Mouse (Mus musculus) myocyte (in vitro differentiated cells): ENCODE results near the gene Stx4a. TPM values are rescaled to one million over a fixed set of nuclear protein-coding genes. Genes with fewer than 3 reads are reported as not detected.
A peak's percentile ranks its signal among the peaks of the same experiment; 100 is the strongest.

Source experiments
- H3K27me3 ChIP-seq: one replicate; pipeline ENCODE4 v1.6.1; 2011; ENCODE audit not compliant: control insufficient read depth, insufficient read depth, insufficient read length
- H3K36me3 ChIP-seq: one replicate; pipeline ENCODE4 v1.6.1; 2011; ENCODE audit not compliant: control insufficient read depth, insufficient read depth
- H3K4me2 ChIP-seq: one replicate; pipeline ENCODE4 v1.6.1; 2011; ENCODE audit warnings: low read depth, control low read depth
- H3K4me3 ChIP-seq: one replicate; pipeline ENCODE4 v1.5.1; 2011; ENCODE audit warnings: mild to moderate bottlenecking, control low read depth, moderate library complexity
- H3K79me2 ChIP-seq: one replicate; pipeline ENCODE4 v1.6.1; 2011; ENCODE audit not compliant: control insufficient read depth, insufficient read depth
- H3ac ChIP-seq: one replicate; pipeline ENCODE4 v1.6.1; 2011; ENCODE audit not compliant: control insufficient read depth, insufficient read length
- CEBPB ChIP-seq: IDR thresholded peaks from 2 replicates; pipeline ENCODE4 v1.6.1; 2011; ENCODE audit warnings: mild to moderate bottlenecking, moderate library complexity; ENCODE audit not compliant: poor library complexity, insufficient read depth, severe bottlenecking
- E2F4 ChIP-seq: IDR thresholded peaks from one replicate; pipeline ENCODE4 v1.6.1; 2011; ENCODE audit warnings: mild to moderate bottlenecking, control low read depth, moderate library complexity; ENCODE audit not compliant: insufficient read depth
- MAX ChIP-seq: IDR thresholded peaks from one replicate; pipeline ENCODE4 v1.6.1; 2011; ENCODE audit warnings: low read depth, mild to moderate bottlenecking, control low read depth
- MYOD1 ChIP-seq, 3 experiments: IDR thresholded peaks; one replicate each; pipeline ENCODE4 v1.6.1; 2011; ENCODE audit warnings: control low read depth in 2 of 3, low read depth in 2 of 3, mild to moderate bottlenecking in 2 of 3, moderate library complexity in 1 of 3; ENCODE audit not compliant: insufficient read length in 2 of 3, control insufficient read depth in 1 of 3
- MYOG ChIP-seq, 3 experiments: IDR thresholded peaks; one replicate each; pipeline ENCODE4 v1.6.1; 2011; ENCODE audit warnings: control low read depth in 2 of 3, low read depth in 2 of 3, mild to moderate bottlenecking in 2 of 3; ENCODE audit not compliant: insufficient read length in 2 of 3, control insufficient read depth in 1 of 3, insufficient read depth in 1 of 3
- POLR2A ChIP-seq: IDR thresholded peaks from one replicate; pipeline ENCODE4 v1.6.1; 2011; ENCODE audit warnings: low read depth, mild to moderate bottlenecking, control low read depth, moderate library complexity; ENCODE audit not compliant: insufficient read length
- POLR2AphosphoS2 ChIP-seq: IDR thresholded peaks from one replicate; pipeline ENCODE4 v1.6.1; 2011; ENCODE audit warnings: low read depth, control low read depth; ENCODE audit not compliant: insufficient read length
- REST ChIP-seq: IDR thresholded peaks from one replicate; pipeline ENCODE4 v1.6.1; 2011; ENCODE audit warnings: mild to moderate bottlenecking, control low read depth, moderate library complexity; ENCODE audit not compliant: insufficient read depth, insufficient read length
- SRF ChIP-seq: IDR thresholded peaks from one replicate; pipeline ENCODE4 v1.6.1; 2011; ENCODE audit warnings: low read depth; ENCODE audit not compliant: control insufficient read depth, insufficient read length
- TCF12 ChIP-seq: IDR thresholded peaks from one replicate; pipeline ENCODE4 v1.6.1; 2011; ENCODE audit warnings: mild to moderate bottlenecking, control low read depth; ENCODE audit not compliant: poor library complexity, insufficient read depth, severe bottlenecking
- TCF3 ChIP-seq: IDR thresholded peaks from one replicate; pipeline ENCODE4 v1.6.1; 2011; ENCODE audit warnings: low read depth, control low read depth; ENCODE audit not compliant: insufficient read length
- USF1 ChIP-seq: IDR thresholded peaks from one replicate; pipeline ENCODE4 v1.6.1; 2011; ENCODE audit warnings: low read depth, mild to moderate bottlenecking, control low read depth, moderate library complexity
- polyA plus RNA-seq: library from polyadenylated mRNA; unstranded; fragments of >200 nt; fragmentation: generic; extraction: Trizol; gene quantifications from one replicate; pipeline ENCODE4 v1.2.1, GENCODE M21; 2012; ENCODE audit warnings: missing spikeins

The Stx4a gene
- polyA plus RNA-seq, 1 experiment, result 73.0 TPM

DNA sequence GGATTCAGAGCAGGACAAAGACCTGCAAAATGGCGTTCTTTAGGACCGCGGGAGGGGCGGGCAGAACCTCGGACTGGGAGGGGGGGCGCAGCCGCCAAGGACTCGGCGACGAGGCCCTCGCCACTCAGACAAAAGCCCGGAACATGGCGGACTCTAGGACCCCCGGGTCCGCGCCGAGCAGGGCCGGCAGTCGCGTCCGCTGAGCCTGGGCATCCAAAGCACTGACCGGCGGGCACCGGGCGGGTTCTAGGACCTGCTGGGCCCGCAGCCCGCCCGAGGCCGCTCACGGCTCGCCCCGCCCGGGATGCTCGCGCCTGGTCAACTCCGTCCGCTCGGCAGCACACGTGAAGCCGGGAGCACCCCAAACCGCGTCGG lies 51.5 kb downstream of the Stx4a start:
- Histone ChIP-seq H3K4me2 (peak overlapping the region; percentile 84), H3K4me3 (peak overlapping the region; percentile 98), H3ac (peak overlapping the region; percentile 83), H3K79me2 (peaks cover 77% of the 10 kb centered on the region), H3K36me3 (peaks cover 10% of the 10 kb centered on the region), H3K27me3 (no peaks in the 10 kb centered on the region)
- TF ChIP-seq SRF (peak; percentile 21), MYOD1 (IDR thresholded peaks at IDR 0.05; ENCODE audit: control insufficient read depth in 1 of 3, insufficient read length in 2 of 3, low read depth in 2 of 3) (peak in 1 of 3 experiments; percentile 15), MYOG (IDR thresholded peaks at IDR 0.05; ENCODE audit: control insufficient read depth in 1 of 3, insufficient read depth in 1 of 3, insufficient read length in 2 of 3, low read depth in 2 of 3) (peak in 2 of 3 experiments; percentile 2 to 18), POLR2AphosphoS2 (no peak), TCF3 (no peak), MAX (no peak)

GRCm38 (mm10) chr7:127876041-127876466 lies 52.0 kb downstream of the Stx4a start, which contains the start of gene Zfp646:
Gene Zfp646 (plus strand): TSS chr7:127876221.
- peaks cover 10% of the 10 kb centered on the region for H3K36me3 ChIP-seq
- no peak for TF ChIP-seq POLR2AphosphoS2
- peaks cover 75% of the 10 kb centered on the region for H3K79me2 ChIP-seq
- H3K4me3 ChIP-seq, result peak within 1 kb of the TSS; percentile 98
- peak within 1 kb of the TSS; percentile 84 for H3K4me2 ChIP-seq
- no peaks in the 10 kb centered on the region for H3K27me3 ChIP-seq
- H3ac ChIP-seq, result peak within 1 kb of the TSS; percentile 83

- Histone ChIP-seq H3K27me3 (no peaks in the 10 kb centered on the region), H3ac (peak within 1 kb of the TSS; percentile 83), H3K4me2 (peak within 1 kb of the TSS; percentile 81), H3K79me2 (peaks cover 69% of the 10 kb centered on the region), H3K4me3 (peak within 1 kb of the TSS; percentile 98), H3K36me3 (peaks cover 10% of the 10 kb centered on the region)
- TF ChIP-seq TCF3 (no peak), E2F4 (peak; percentile 7), TCF12 (no peak), POLR2AphosphoS2 (peak; percentile 91), POLR2A (peak; percentile 67), MYOD1 (IDR thresholded peaks at IDR 0.05; ENCODE audit: control insufficient read depth in 1 of 3, insufficient read length in 2 of 3, low read depth in 2 of 3) (peak in 1 of 3 experiments; percentile 27), CEBPB (no peak), SRF (no peak), MAX (no peak), USF1 (no peak), REST (no peak), MYOG (IDR thresholded peaks at IDR 0.05; ENCODE audit: control insufficient read depth in 1 of 3, insufficient read depth in 1 of 3, insufficient read length in 2 of 3, low read depth in 2 of 3) (peak in 1 of 3 experiments; percentile 39)
These were observed 52.6 kb downstream of the Stx4a start, which contains the start of gene Zfp668 for GRCm38 (mm10) chr7:127876467-127877348. Gene Zfp668 (minus strand): TSS chr7:127876828.

DNA sequence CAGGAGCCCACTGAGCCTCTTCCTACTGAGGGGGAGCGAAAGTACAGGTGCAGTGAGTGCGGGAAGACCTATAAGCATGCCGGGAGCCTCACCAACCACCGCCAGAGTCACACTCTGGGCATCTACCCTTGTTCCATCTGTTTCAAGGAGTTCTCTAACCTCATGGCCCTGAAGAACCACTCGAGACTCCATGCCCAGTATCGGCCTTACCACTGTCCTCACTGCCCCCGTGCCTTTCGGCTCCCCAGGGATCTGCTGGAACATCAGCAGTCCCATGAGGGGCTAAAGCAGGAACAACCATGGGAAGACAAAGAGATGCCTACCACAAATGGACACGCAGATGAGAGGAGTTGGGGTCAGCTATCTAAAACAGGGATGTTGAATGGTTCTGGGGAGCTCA lies 55.2 kb downstream of the Stx4a start:
- Histone ChIP-seq H3K4me3 (no peak overlapping the region), H3K36me3 (peaks cover 10% of the 10 kb centered on the region), H3K4me2 (no peak overlapping the region)

DNA sequence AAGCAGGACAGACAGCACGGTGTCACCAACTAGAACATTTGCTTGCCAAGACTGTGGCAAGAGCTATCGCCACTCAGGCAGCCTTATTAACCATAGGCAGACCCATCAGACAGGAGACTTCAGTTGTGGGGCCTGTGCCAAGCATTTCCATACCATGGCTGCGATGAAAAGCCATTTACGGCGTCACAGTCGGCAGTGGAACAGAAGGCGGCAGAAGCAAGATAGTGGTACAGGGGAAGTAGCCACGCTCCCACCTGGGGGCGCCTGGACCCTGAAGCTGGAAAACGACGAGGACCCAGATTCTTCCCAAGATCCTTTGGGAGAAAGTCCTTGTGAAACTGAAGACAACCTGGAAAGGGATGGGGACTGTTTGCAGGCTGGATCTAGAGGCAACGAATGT lies 56.3 kb downstream of the Stx4a start:
- no peak overlapping the region for H3K4me3 ChIP-seq
- TF ChIP-seq SRF (no peak), MYOG (IDR thresholded peaks at IDR 0.05; ENCODE audit: control insufficient read depth in 1 of 3, insufficient read depth in 1 of 3, insufficient read length in 2 of 3, low read depth in 2 of 3) (no peak), POLR2A (no peak), POLR2AphosphoS2 (no peak), TCF12 (no peak), MYOD1 (IDR thresholded peaks at IDR 0.05; ENCODE audit: control insufficient read depth in 1 of 3, insufficient read length in 2 of 3, low read depth in 2 of 3) (no peak), USF1 (no peak), REST (no peak), TCF3 (no peak), MAX (no peak), CEBPB (no peak), E2F4 (no peak)
- peaks cover 53% of the 10 kb centered on the region for H3K79me2 ChIP-seq
- H3ac ChIP-seq, result no peak overlapping the region
- H3K27me3 ChIP-seq, result no peaks in the 10 kb centered on the region
- peaks cover 16% of the 10 kb centered on the region for H3K36me3 ChIP-seq
- no peak overlapping the region for H3K4me2 ChIP-seq

More for the DNA sequence above, 55.2 kb downstream of the Stx4a start:
- Histone ChIP-seq H3K79me2 (peaks cover 65% of the 10 kb centered on the region), H3ac (no peak overlapping the region), H3K27me3 (no peaks in the 10 kb centered on the region)
- TF ChIP-seq MYOD1 (IDR thresholded peaks at IDR 0.05; ENCODE audit: control insufficient read depth in 1 of 3, insufficient read length in 2 of 3, low read depth in 2 of 3), result no peak
- no peak for TF ChIP-seq CEBPB
- TF ChIP-seq SRF, result no peak
